Mouse (Mus musculus): ENCODE data around the gene Faah. TPM values are rescaled to one million over a fixed set of nuclear protein-coding genes. Genes with fewer than 3 reads are reported as not detected.

The Faah gene
- polyA plus RNA-seq, 1 experiment, result 31.3 TPM

- Histone ChIP-seq H3K27ac (ENCODE audit: insufficient read depth, low read length) (no peak overlapping the region), H3K4me1 (ENCODE audit: control insufficient read depth, insufficient read depth, insufficient read length) (no peaks in the 10 kb centered on the region), H3K27me3 (ENCODE audit: control insufficient read depth, insufficient read depth, low read length) (no peaks in the 10 kb centered on the region), H3K36me3 (ENCODE audit: control insufficient read depth, insufficient read depth, low read length) (peaks cover 25% of the 10 kb centered on the region), H3K4me3 (ENCODE audit: extremely low read depth, insufficient read depth, insufficient read length) (no peak overlapping the region)
- DNase-seq (ENCODE audit: low read depth in 1 of 2, low spot score in 2 of 2), result no peak
- TF ChIP-seq CTCF (IDR thresholded peaks at IDR 0.05; ENCODE audit: extremely low read depth, insufficient read depth, insufficient read length, insufficient replicate concordance), result no peak
- TF ChIP-seq POLR2A (IDR thresholded peaks at IDR 0.05; ENCODE audit: low read depth, low read length), result no peak
- WGBS, result 89% methylated on average over 9 of the region's 9 CpGs
Measured at GRCm38 (mm10) chr4:116032906-116033305, 15.2 kb upstream of the Faah start.

DNA sequence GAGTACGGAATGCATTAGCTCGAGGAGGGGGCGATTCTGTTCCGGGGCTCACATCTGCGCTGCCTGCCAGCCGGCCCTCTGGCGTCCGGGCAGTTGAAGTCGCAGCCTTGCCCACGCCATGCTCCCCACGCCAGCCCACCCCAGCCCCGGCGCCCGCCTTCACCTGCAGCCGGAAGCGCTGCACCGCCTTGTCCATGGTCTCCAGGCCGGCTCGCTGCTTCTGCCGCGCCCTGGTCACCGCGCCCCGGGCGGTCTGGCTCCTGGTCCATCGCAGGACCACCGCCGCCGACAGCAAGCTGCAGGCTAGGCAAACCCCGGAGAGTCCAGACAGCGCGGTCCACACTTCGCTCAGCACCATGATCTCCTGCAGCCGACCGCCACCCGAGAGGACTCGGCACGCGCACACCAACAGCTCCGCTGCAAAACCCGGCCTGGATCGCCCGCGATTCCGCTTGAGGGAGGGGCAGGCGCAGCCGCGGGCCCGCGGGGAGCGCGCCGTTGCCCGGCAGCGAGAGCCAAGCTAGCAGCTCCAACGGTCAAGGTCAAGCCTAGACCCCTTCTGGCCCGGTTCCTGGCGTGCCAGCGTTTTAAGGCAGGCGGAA, 325 bp downstream of the Faah start:
- under 1% methylated on average over 59 of the region's 60 CpGs for WGBS
- Histone ChIP-seq H3K4me1 (ENCODE audit: control insufficient read depth, insufficient read depth, insufficient read length) (peaks cover 3% of the 10 kb centered on the region), H3K36me3 (ENCODE audit: control insufficient read depth, insufficient read depth, low read length) (no peaks in the 10 kb centered on the region), H3K27ac (ENCODE audit: insufficient read depth, low read length) (peak overlapping the region; percentile 80), H3K4me3 (ENCODE audit: extremely low read depth, insufficient read depth, insufficient read length) (peak overlapping the region; percentile 78), H3K27me3 (ENCODE audit: control insufficient read depth, insufficient read depth, low read length) (no peaks in the 10 kb centered on the region)
- peak in 1 of 2 experiments; percentile 67 for DNase-seq (ENCODE audit: low read depth in 1 of 2, low spot score in 2 of 2)
- TF ChIP-seq POLR2A (IDR thresholded peaks at IDR 0.05; ENCODE audit: low read depth, low read length) (no peak), CTCF (IDR thresholded peaks at IDR 0.05; ENCODE audit: extremely low read depth, insufficient read depth, insufficient read length, insufficient replicate concordance) (no peak)

DNA sequence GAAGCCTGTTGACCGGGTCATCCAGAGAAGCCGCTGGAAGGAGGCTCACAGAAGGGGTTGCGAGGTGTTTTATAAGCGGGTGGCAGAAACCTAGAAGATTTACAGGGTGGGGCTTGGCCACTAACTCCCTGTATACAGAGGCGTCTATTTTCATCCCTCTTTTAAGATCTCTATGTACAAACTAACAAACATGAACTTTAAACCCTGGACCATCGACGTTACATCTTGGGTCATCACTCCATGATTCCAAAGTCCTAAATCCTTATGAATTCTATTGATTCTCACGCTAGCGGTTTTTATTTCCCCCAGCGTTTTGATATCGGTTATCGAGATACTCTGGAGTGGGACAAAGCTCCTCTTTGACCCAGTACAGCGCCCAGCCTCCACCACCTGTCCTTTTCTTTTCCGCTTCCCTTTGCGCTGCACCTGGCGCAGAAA, 845 bp downstream of the Faah start:
- DNase-seq (ENCODE audit: low read depth in 1 of 2, low spot score in 2 of 2), result no peak
- WGBS, result 9% methylated on average over 16 of the region's 16 CpGs
- TF ChIP-seq POLR2A (IDR thresholded peaks at IDR 0.05; ENCODE audit: low read depth, low read length), result no peak
- TF ChIP-seq CTCF (IDR thresholded peaks at IDR 0.05; ENCODE audit: extremely low read depth, insufficient read depth, insufficient read length, insufficient replicate concordance), result no peak
- Histone ChIP-seq H3K27me3 (ENCODE audit: control insufficient read depth, insufficient read depth, low read length) (no peaks in the 10 kb centered on the region), H3K27ac (ENCODE audit: insufficient read depth, low read length) (peak overlapping the region; percentile 80), H3K4me1 (ENCODE audit: control insufficient read depth, insufficient read depth, insufficient read length) (peaks cover 3% of the 10 kb centered on the region), H3K36me3 (ENCODE audit: control insufficient read depth, insufficient read depth, low read length) (no peaks in the 10 kb centered on the region), H3K4me3 (ENCODE audit: extremely low read depth, insufficient read depth, insufficient read length) (peak overlapping the region; percentile 78)

DNA sequence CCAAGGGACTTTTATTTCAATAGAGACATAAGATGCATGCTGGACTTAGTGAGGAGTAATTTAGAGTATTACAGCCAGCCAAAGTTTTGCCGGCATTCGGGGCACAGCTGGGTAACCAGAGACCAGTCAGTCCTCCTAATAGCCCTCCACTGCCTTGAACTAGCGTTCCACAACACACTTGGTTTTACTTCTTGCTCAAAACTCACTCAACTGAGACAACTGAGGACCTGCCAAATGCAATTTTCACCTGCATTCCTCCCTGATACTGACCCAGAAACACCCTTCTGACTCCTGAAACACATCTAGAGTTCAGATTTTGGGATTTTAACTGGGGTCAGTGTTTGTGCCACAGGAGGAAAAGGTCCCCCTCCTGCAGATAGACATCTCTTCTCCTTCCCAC, 1.3 kb downstream of the Faah start:
- WGBS, result 56% methylated on average over 3 of the region's 3 CpGs
- Histone ChIP-seq H3K27me3 (ENCODE audit: control insufficient read depth, insufficient read depth, low read length) (no peaks in the 10 kb centered on the region), H3K4me1 (ENCODE audit: control insufficient read depth, insufficient read depth, insufficient read length) (peaks cover 3% of the 10 kb centered on the region), H3K27ac (ENCODE audit: insufficient read depth, low read length) (peak overlapping the region; percentile 80), H3K36me3 (ENCODE audit: control insufficient read depth, insufficient read depth, low read length) (no peaks in the 10 kb centered on the region), H3K4me3 (ENCODE audit: extremely low read depth, insufficient read depth, insufficient read length) (peak overlapping the region; percentile 78)
- no peak for DNase-seq (ENCODE audit: low read depth in 1 of 2, low spot score in 2 of 2)
- TF ChIP-seq CTCF (IDR thresholded peaks at IDR 0.05; ENCODE audit: extremely low read depth, insufficient read depth, insufficient read length, insufficient replicate concordance), result no peak
- no peak for TF ChIP-seq POLR2A (IDR thresholded peaks at IDR 0.05; ENCODE audit: low read depth, low read length)

DNA sequence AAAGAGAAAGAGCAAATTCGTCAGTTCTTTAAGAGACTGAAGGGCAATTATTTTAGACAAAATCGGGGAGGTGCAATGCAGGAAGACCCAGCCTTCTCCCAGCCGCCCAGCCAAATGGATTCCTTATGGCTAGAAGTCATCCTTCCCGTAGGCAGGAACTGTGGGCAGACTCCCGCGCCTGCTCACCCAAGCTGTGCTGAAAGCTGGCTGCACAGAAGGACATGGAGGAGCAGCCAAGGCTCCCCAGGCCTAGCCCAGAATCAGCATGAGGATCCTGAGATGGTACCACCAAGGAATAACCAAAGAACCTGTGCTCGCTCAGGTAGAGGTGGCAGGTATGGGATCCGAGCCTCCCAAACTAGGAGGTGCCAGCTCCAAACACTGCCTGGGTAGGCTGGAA, 1.7 kb downstream of the Faah start:
- TF ChIP-seq CTCF (IDR thresholded peaks at IDR 0.05; ENCODE audit: extremely low read depth, insufficient read depth, insufficient read length, insufficient replicate concordance) (no peak), POLR2A (IDR thresholded peaks at IDR 0.05; ENCODE audit: low read depth, low read length) (no peak)
- Histone ChIP-seq H3K4me3 (ENCODE audit: extremely low read depth, insufficient read depth, insufficient read length) (peak overlapping the region; percentile 78; the same call in 1 of the 2 replicates), H3K36me3 (ENCODE audit: control insufficient read depth, insufficient read depth, low read length) (no peaks in the 10 kb centered on the region), H3K27me3 (ENCODE audit: control insufficient read depth, insufficient read depth, low read length) (no peaks in the 10 kb centered on the region), H3K4me1 (ENCODE audit: control insufficient read depth, insufficient read depth, insufficient read length) (peaks cover 3% of the 10 kb centered on the region), H3K27ac (ENCODE audit: insufficient read depth, low read length) (peak overlapping the region; percentile 80)
- DNase-seq (ENCODE audit: low read depth in 1 of 2, low spot score in 2 of 2), result no peak
- WGBS, result 73% methylated on average over 8 of the region's 8 CpGs

DNA sequence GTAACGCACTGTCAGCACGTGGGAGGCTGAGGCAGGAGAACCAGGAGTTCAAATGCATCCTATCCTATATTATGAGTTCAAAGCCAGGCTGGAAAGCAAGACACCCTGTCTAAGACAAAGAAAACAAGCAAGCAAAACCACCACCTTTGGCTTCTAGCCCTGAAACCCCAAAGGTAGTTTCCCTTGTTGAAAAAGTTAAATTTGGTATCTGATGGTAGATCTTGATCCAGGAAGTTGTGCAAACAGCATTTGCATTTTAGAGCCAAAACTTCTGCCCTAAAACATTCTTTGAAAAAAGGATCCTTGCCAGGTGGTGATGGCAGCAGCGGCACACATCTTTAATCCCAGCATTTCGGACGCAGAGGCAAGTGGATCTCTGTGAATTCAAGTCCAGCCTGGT, 2.2 kb downstream of the Faah start:
- Histone ChIP-seq H3K27me3 (ENCODE audit: control insufficient read depth, insufficient read depth, low read length) (no peaks in the 10 kb centered on the region), H3K4me1 (ENCODE audit: control insufficient read depth, insufficient read depth, insufficient read length) (peaks cover 3% of the 10 kb centered on the region), H3K4me3 (ENCODE audit: extremely low read depth, insufficient read depth, insufficient read length) (peak overlapping the region; percentile 46; the same call in 1 of the 2 replicates), H3K27ac (ENCODE audit: insufficient read depth, low read length) (peak overlapping the region; percentile 80), H3K36me3 (ENCODE audit: control insufficient read depth, insufficient read depth, low read length) (no peaks in the 10 kb centered on the region)
- 56% methylated on average over 5 of the region's 5 CpGs for WGBS
- TF ChIP-seq POLR2A (IDR thresholded peaks at IDR 0.05; ENCODE audit: low read depth, low read length), result no peak
- no peak for TF ChIP-seq CTCF (IDR thresholded peaks at IDR 0.05; ENCODE audit: extremely low read depth, insufficient read depth, insufficient read length, insufficient replicate concordance)
- DNase-seq (ENCODE audit: low read depth in 1 of 2, low spot score in 2 of 2), result no peak

DNA sequence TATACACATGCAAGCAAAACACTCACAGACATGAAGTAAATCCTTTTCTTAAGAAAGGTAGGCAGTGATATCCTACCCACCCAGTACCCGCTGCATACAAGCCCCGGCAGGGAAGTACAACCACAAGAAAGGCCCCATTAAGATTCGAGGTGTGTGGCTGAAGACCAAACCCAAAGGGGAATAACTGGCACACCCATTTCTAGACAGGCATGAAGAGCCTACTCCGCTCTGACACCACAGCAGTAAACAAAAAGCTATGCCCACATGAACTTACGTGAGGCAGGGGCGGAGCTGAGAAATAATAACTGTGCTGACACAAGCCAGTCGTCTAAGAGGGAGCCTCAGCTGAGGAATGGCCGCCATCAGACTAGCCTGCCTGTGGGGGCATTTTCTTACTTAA, 7.5 kb downstream of the Faah start:
- H3K27ac ChIP-seq (ENCODE audit: insufficient read depth, low read length), result no peak overlapping the region
- 51% methylated on average over 8 of the region's 8 CpGs for WGBS
- TF ChIP-seq POLR2A (IDR thresholded peaks at IDR 0.05; ENCODE audit: low read depth, low read length) (no peak), CTCF (IDR thresholded peaks at IDR 0.05; ENCODE audit: extremely low read depth, insufficient read depth, insufficient read length, insufficient replicate concordance) (no peak)

More for the DNA sequence above, 7.5 kb downstream of the Faah start:
- H3K36me3 ChIP-seq (ENCODE audit: control insufficient read depth, insufficient read depth, low read length), result no peaks in the 10 kb centered on the region
- H3K27me3 ChIP-seq (ENCODE audit: control insufficient read depth, insufficient read depth, low read length), result no peaks in the 10 kb centered on the region
- no peak overlapping the region for H3K4me3 ChIP-seq (ENCODE audit: extremely low read depth, insufficient read depth, insufficient read length)
- DNase-seq (ENCODE audit: low read depth in 1 of 2, low spot score in 2 of 2), result peak in 1 of 2 experiments; percentile 36
- no peaks in the 10 kb centered on the region for H3K4me1 ChIP-seq (ENCODE audit: control insufficient read depth, insufficient read depth, insufficient read length)

All from spleen, adult 2 months (tissue).